Mouse (Mus musculus): ENCODE data around the gene Pth1r.

DNA sequence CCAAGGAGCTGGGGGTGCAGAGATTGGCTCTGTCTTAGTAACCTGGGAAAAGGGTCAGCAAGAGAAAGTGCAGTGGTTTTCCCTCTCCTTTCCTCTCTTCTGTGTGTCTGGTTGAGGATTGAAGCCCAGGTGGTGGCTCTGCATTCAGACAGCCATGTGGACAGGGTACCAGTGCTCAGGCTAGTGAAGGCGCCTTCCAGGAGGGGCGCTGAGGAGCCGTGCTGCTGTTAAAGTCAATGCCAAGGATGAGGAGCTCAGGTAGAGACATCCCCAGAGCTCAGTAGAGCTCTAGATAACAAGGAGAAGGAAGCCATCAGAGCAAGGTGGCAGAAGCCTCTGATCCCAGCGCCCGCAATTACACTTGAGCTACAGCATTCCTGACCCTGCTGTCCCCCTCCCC is 59.9 kb downstream of the Pth1r start:
- TF ChIP-seq CTCF (IDR thresholded peaks at IDR 0.05; ENCODE audit: extremely low read depth, insufficient read depth, insufficient read length, insufficient replicate concordance) (no peak), POLR2A (IDR thresholded peaks at IDR 0.05; ENCODE audit: low read depth, low read length) (no peak)

All from spleen, adult 2 months (tissue).